Comparison of ENCODE assay signal across 14 mouse cellular contexts in genomic region chr8:108024331-108024730, GRCm38 (mm10).
DNase-seq lines count a peak whose midpoint lies in the region; ATAC-seq and TF ChIP-seq lines count a peak whose summit lies in the region.
"Had no signal": no experiment of that assay in that cellular context is flagged by ENCODE, and none has a peak within 500 bp of the region (broad histone marks: within the 10 kb centered on the region; RNA-seq: fewer than 3 reads in every experiment).

No protein-coding gene starts in this region.

- H3K36me3 ChIP-seq in neural tube, embryonic 15.5 days = no peaks in the 10 kb centered on the region
- no peaks in the 10 kb centered on the region for H3K36me3 ChIP-seq in stomach, postnatal 0 days (ENCODE audit: control insufficient read depth, insufficient read depth, low read length)
- H3K36me3 ChIP-seq: hindbrain, embryonic 13.5 days had no signal

- no peak for TF ChIP-seq EP300 in stomach, postnatal 0 days (optimal IDR thresholded peaks at IDR 0.05)

- DNase-seq in adrenal gland, postnatal 10 days = peak; percentile 11
- no peak for DNase-seq in adrenal gland, adult 8-10 months
- DNase-seq in kidney, postnatal 4 days = peak; percentile 11 to 22
- no peak for DNase-seq in kidney, adult 11 months
- peak; percentile 36 for DNase-seq in neural tube, embryonic 10.5 days (ENCODE audit: extremely low spot score, low spot score)
- no peak for DNase-seq in stomach, postnatal 0 days (ENCODE audit: low spot score)
- no peak for DNase-seq in ovary, postnatal 36 days (ENCODE audit: low spot score)
- DNase-seq: cerebellum, adult 9-10 months; kidney, adult 8-10 months; midbrain, embryonic 14.5 days; right cerebral cortex, postnatal 4 days had no signal

- H3K9ac ChIP-seq in neural tube, embryonic 15.5 days (replicated peaks) = no peak overlapping the region
- H3K9ac ChIP-seq in stomach, postnatal 0 days (ENCODE audit: low read length) = no peak overlapping the region
- H3K9ac ChIP-seq: hindbrain, embryonic 13.5 days had no signal

- no peaks in the 10 kb centered on the region for H3K9me3 ChIP-seq in neural tube, embryonic 15.5 days (replicated peaks)
- H3K9me3 ChIP-seq in stomach, postnatal 0 days (ENCODE audit: control insufficient read depth, low read length) = no peaks in the 10 kb centered on the region; the same call in 1 of the 2 replicates
- H3K9me3 ChIP-seq: hindbrain, embryonic 13.5 days had no signal

- ATAC-seq in neural tube, embryonic 15.5 days (ENCODE audit: low FRiP score) = no peak
- ATAC-seq in stomach, postnatal 0 days (ENCODE audit: low FRiP score, low TSS enrichment) = no peak

- H3K4me3 ChIP-seq in neural tube, embryonic 15.5 days (replicated peaks) = no peak overlapping the region
- no peak overlapping the region for H3K4me3 ChIP-seq in stomach, postnatal 0 days (ENCODE audit: low read depth, low read length)
- H3K4me3 ChIP-seq: hindbrain, embryonic 13.5 days had no signal

- no peak overlapping the region for H3K4me2 ChIP-seq in neural tube, embryonic 15.5 days
- H3K4me2 ChIP-seq in stomach, postnatal 0 days (replicated peaks; ENCODE audit: low read depth) = no peak overlapping the region
- H3K4me2 ChIP-seq: hindbrain, embryonic 13.5 days had no signal

- peaks cover 19% of the 10 kb centered on the region for H3K4me1 ChIP-seq in neural tube, embryonic 15.5 days
- no peaks in the 10 kb centered on the region for H3K4me1 ChIP-seq in stomach, postnatal 0 days (replicated peaks; ENCODE audit: control insufficient read depth, insufficient read depth)

- TF ChIP-seq CTCF in stomach, postnatal 0 days (IDR thresholded peaks at IDR 0.05; ENCODE audit: low read depth) = no peak

- no peak overlapping the region for H3K27ac ChIP-seq in neural tube, embryonic 15.5 days (replicated peaks)
- H3K27ac ChIP-seq in stomach, postnatal 0 days (replicated peaks) = no peak overlapping the region
- H3K27ac ChIP-seq: hindbrain, embryonic 13.5 days had no signal

- WGBS in neural tube, embryonic 15.5 days = 79% methylated on average over 4 of the region's 4 CpGs
- 43% methylated on average over 4 of the region's 4 CpGs for WGBS in stomach, postnatal 0 days

- no peaks in the 10 kb centered on the region for H3K27me3 ChIP-seq in neural tube, embryonic 15.5 days (replicated peaks)
- no peaks in the 10 kb centered on the region for H3K27me3 ChIP-seq in stomach, postnatal 0 days (ENCODE audit: control insufficient read depth, insufficient read depth, low read length)
- H3K27me3 ChIP-seq: CH12.LX; hindbrain, embryonic 13.5 days had no signal

Comparison
In these comparisons a context has a peak if more than half of its experiments do, and no peak if none do; other contexts are left out.
1. DNase-seq: peak in adrenal gland, postnatal 10 days (single experiment), kidney, postnatal 4 days (2 of 2) and neural tube, embryonic 10.5 days (single experiment); none in adrenal gland, adult 8-10 months (single experiment), kidney, adult 11 months (single experiment), stomach, postnatal 0 days (single experiment) and ovary, postnatal 36 days (single experiment).